Mouse (Mus musculus) splenic B cell, adult 2 months (primary cell): ENCODE measurements around the gene Atp1a2.

Source experiments
- DNase-seq: peaks from one replicate; pipeline ENCODE4 v3.0.0-alpha.2; 2011; ENCODE audit warnings: low read depth, low spot score
- H3K27me3 ChIP-seq: 2 replicates; pipeline ENCODE4 v1.6.1; 2012; ENCODE audit warnings: mild to moderate bottlenecking, low read length, moderate library complexity, mixed read lengths; ENCODE audit not compliant: control insufficient read depth, poor library complexity, insufficient read depth, severe bottlenecking
- H3K36me3 ChIP-seq: 2 replicates; pipeline ENCODE4 v1.6.1; 2012; ENCODE audit warnings: mild to moderate bottlenecking, low read length, moderate library complexity, mixed read lengths; ENCODE audit not compliant: control insufficient read depth, poor library complexity, insufficient read depth, severe bottlenecking

Atp1a2 gene

GRCm38 (mm10) chr1:172302851-172303250, 5.0 kb upstream of the Atp1a2 start:
- no peak for DNase-seq
- Histone ChIP-seq H3K36me3 (no peaks in the 10 kb centered on the region), H3K27me3 (no peaks in the 10 kb centered on the region; the same call in 1 of the 2 replicates)

- DNase-seq, result no peak
- Histone ChIP-seq H3K36me3 (no peaks in the 10 kb centered on the region), H3K27me3 (no peaks in the 10 kb centered on the region; the same call in 1 of the 2 replicates)
Measured at GRCm38 (mm10) chr1:172302311-172302710, 4.4 kb upstream of the Atp1a2 start.

- no peak for DNase-seq
- Histone ChIP-seq H3K27me3 (no peaks in the 10 kb centered on the region; the same call in 1 of the 2 replicates), H3K36me3 (no peaks in the 10 kb centered on the region)
Measured at GRCm38 (mm10) chr1:172301180-172301579, 3.3 kb upstream of the Atp1a2 start.

GRCm38 (mm10) chr1:172300247-172300646, 2.4 kb upstream of the Atp1a2 start:
- Histone ChIP-seq H3K27me3 (no peaks in the 10 kb centered on the region; the same call in 1 of the 2 replicates), H3K36me3 (no peaks in the 10 kb centered on the region)
- DNase-seq, result no peak

- no peak for DNase-seq
- H3K36me3 ChIP-seq, result no peaks in the 10 kb centered on the region
- H3K27me3 ChIP-seq, result no peaks in the 10 kb centered on the region; the same call in 1 of the 2 replicates
Measured at GRCm38 (mm10) chr1:172299528-172299927, 1.7 kb upstream of the Atp1a2 start.

GRCm38 (mm10) chr1:172296816-172297510, 901 bp downstream of the Atp1a2 start:
- no peak for DNase-seq
- no peaks in the 10 kb centered on the region for H3K27me3 ChIP-seq
- no peaks in the 10 kb centered on the region for H3K36me3 ChIP-seq

GRCm38 (mm10) chr1:172295751-172296197, 2.1 kb downstream of the Atp1a2 start:
- Histone ChIP-seq H3K36me3 (no peaks in the 10 kb centered on the region), H3K27me3 (no peaks in the 10 kb centered on the region)
- no peak for DNase-seq

- no peak for DNase-seq
- Histone ChIP-seq H3K27me3 (no peaks in the 10 kb centered on the region), H3K36me3 (no peaks in the 10 kb centered on the region)
Measured at GRCm38 (mm10) chr1:172293449-172293848, 4.4 kb downstream of the Atp1a2 start.

GRCm38 (mm10) chr1:172292880-172293279, 5.0 kb downstream of the Atp1a2 start:
- no peaks in the 10 kb centered on the region for H3K36me3 ChIP-seq
- no peak for DNase-seq
- H3K27me3 ChIP-seq, result no peaks in the 10 kb centered on the region

- no peak for DNase-seq
- Histone ChIP-seq H3K36me3 (no peaks in the 10 kb centered on the region), H3K27me3 (no peaks in the 10 kb centered on the region)
Measured at GRCm38 (mm10) chr1:172289617-172289946, 8.3 kb downstream of the Atp1a2 start.

- H3K27me3 ChIP-seq, result no peaks in the 10 kb centered on the region
Measured at GRCm38 (mm10) chr1:172288900-172289616, 8.8 kb downstream of the Atp1a2 start.

GRCm38 (mm10) chr1:172286740-172287139, 11.1 kb downstream of the Atp1a2 start:
- H3K36me3 ChIP-seq, result no peaks in the 10 kb centered on the region
- no peaks in the 10 kb centered on the region for H3K27me3 ChIP-seq
- DNase-seq, result no peak

More at GRCm38 (mm10) chr1:172288900-172289616, 8.8 kb downstream of the Atp1a2 start:
- DNase-seq, result no peak
- no peaks in the 10 kb centered on the region for H3K36me3 ChIP-seq

GRCm38 (mm10) chr1:172284221-172284620, 13.6 kb downstream of the Atp1a2 start:
- Histone ChIP-seq H3K27me3 (no peaks in the 10 kb centered on the region), H3K36me3 (no peaks in the 10 kb centered on the region)
- no peak for DNase-seq

GRCm38 (mm10) chr1:172283073-172283472, 14.8 kb downstream of the Atp1a2 start:
- no peaks in the 10 kb centered on the region for H3K27me3 ChIP-seq
- no peaks in the 10 kb centered on the region for H3K36me3 ChIP-seq
- DNase-seq, result no peak

- Histone ChIP-seq H3K27me3 (no peaks in the 10 kb centered on the region), H3K36me3 (no peaks in the 10 kb centered on the region)
- no peak for DNase-seq
Measured at GRCm38 (mm10) chr1:172281522-172282254, 16.2 kb downstream of the Atp1a2 start.
